Mouse (Mus musculus) kidney, embryonic 16.5 days (tissue): ENCODE measurements around the gene Cd24a. TPM values are rescaled to one million over a fixed set of nuclear protein-coding genes. Genes with fewer than 3 reads are reported as not detected.

Source experiments
- ATAC-seq: fragments of 200-750 bp; cut with Nextera tagmentation; 2 replicates; pipeline ENCODE4 v1.8.0; 2017; ENCODE audit warnings: moderate TSS enrichment; ENCODE audit not compliant: low FRiP score, low TSS enrichment
- H3K27ac ChIP-seq: fragments of 300-500 bp; sonication (generic); 2 replicates; pipeline ENCODE4 v1.5.1; 2014; ENCODE audit warnings: low read length
- H3K27me3 ChIP-seq: fragments of 300-500 bp; sonication (generic); 2 replicates; pipeline ENCODE4 v1.6.1; 2014; ENCODE audit warnings: low read length, control low read depth, mixed read lengths; ENCODE audit not compliant: insufficient read depth
- H3K36me3 ChIP-seq: fragments of 300-500 bp; sonication (generic); 2 replicates; pipeline ENCODE4 v1.6.1; 2014; ENCODE audit warnings: low read length, control low read depth, mixed read lengths; ENCODE audit not compliant: insufficient read depth
- H3K4me1 ChIP-seq: fragments of 300-500 bp; sonication (generic); 2 replicates; pipeline ENCODE4 v1.6.1; 2014; ENCODE audit warnings: low read length, control low read depth, mixed read lengths; ENCODE audit not compliant: insufficient read depth
- H3K4me2 ChIP-seq: fragments of 300-500 bp; sonication (generic); replicated peaks from 2 replicates; pipeline ENCODE4 v1.6.1; 2014; ENCODE audit warnings: low read depth, low read length
- H3K4me3 ChIP-seq: fragments of 300-500 bp; sonication (generic); 2 replicates; pipeline ENCODE4 v1.5.1; 2014; ENCODE audit warnings: mild to moderate bottlenecking, low read length
- H3K9ac ChIP-seq: fragments of 300-500 bp; sonication (generic); replicated peaks from 2 replicates; pipeline ENCODE4 v1.6.1; 2014; ENCODE audit warnings: low read length
- H3K9me3 ChIP-seq: fragments of 300-500 bp; sonication (generic); 2 replicates; pipeline ENCODE4 v1.6.1; 2016; ENCODE audit warnings: low read length, control low read depth
- WGBS: fragments of 180-500 bp; shearing (Covaris S2); extraction: QIAGEN DNeasy Blood & Tissue Kit; methylation state at CpG from one replicate; pipeline ENCODE4 v1.1.7; 2014; 5-methylcytosine and 5-hydroxymethylcytosine counted together
- polyA plus RNA-seq: library from polyadenylated mRNA; unstranded; fragments of >200 nt; fragmentation: Nextera tagmentation; extraction: Ambion mirVana; gene quantifications from 2 replicates; pipeline ENCODE4 v1.2.1, GENCODE M21; 2015

Cd24a gene
- polyA plus RNA-seq: 416 and 441 TPM in 2 replicates

GRCm38 (mm10) chr10:43577997-43578331 is at the start of gene Cd24a:
TSS of gene Cd24a (plus strand) at chr10:43578284.
- Histone ChIP-seq H3K4me2 (peak within 1 kb of the TSS; percentile 91), H3K9ac (peak within 1 kb of the TSS; percentile 98), H3K27ac (peak within 1 kb of the TSS; percentile 100), H3K36me3 (peaks cover 11% of the 10 kb centered on the region), H3K4me1 (peaks cover 17% of the 10 kb centered on the region), H3K9me3 (no peaks in the 10 kb centered on the region), H3K27me3 (no peaks in the 10 kb centered on the region), H3K4me3 (peak within 1 kb of the TSS; percentile 92)
- ATAC-seq: no peak
- under 1% methylated on average over 6 of the region's 6 CpGs for WGBS

DNA sequence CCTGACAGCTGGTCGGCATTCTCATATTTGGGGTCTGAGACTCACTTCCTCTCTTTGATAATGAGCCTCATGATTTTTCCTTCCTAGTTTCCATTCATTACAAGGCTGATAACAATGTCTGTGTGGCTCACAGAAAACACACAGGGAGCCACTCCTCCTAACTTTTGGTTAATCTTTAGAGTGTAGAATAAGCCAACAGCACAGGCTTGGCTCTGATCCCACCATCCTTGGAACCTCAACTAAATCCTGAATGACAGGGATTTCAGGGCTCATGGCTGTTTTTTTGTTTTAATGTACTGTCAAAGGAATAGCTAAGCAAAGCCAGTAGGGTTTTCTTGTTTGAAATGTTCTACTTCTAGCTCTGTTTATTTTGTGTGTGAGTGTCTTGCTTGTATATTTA is 43.7 kb upstream of the Cd24a start:
- Histone ChIP-seq H3K36me3 (peaks cover 32% of the 10 kb centered on the region), H3K9me3 (no peaks in the 10 kb centered on the region), H3K4me1 (peaks cover 12% of the 10 kb centered on the region), H3K27me3 (no peaks in the 10 kb centered on the region), H3K4me2 (no peak overlapping the region), H3K4me3 (no peak overlapping the region), H3K9ac (no peak overlapping the region), H3K27ac (no peak overlapping the region)
- ATAC-seq: no peak
- 73% methylated on average over 1 of the region's 1 CpGs for WGBS

- H3K4me2 ChIP-seq: no peak overlapping the region
- no peaks in the 10 kb centered on the region for H3K27me3 ChIP-seq
- no peak overlapping the region for H3K4me3 ChIP-seq
- H3K9me3 ChIP-seq: no peaks in the 10 kb centered on the region
- no peak overlapping the region for H3K27ac ChIP-seq
- H3K4me1 ChIP-seq: peaks cover 22% of the 10 kb centered on the region
- no peak overlapping the region for H3K9ac ChIP-seq
- WGBS: 84% methylated on average over 7 of the region's 7 CpGs
- H3K36me3 ChIP-seq: peaks cover 4% of the 10 kb centered on the region
- no peak for ATAC-seq
These were observed 40.4 kb upstream of the Cd24a start for GRCm38 (mm10) chr10:43537652-43538051.

GRCm38 (mm10) chr10:43538831-43539230 is 39.3 kb upstream of the Cd24a start:
- 69% methylated on average over 5 of the region's 5 CpGs for WGBS
- H3K4me3 ChIP-seq: no peak overlapping the region
- peak overlapping the region; percentile 39; the same call in 1 of the 2 replicates for H3K27ac ChIP-seq
- no peaks in the 10 kb centered on the region for H3K27me3 ChIP-seq
- no peaks in the 10 kb centered on the region for H3K36me3 ChIP-seq
- no peak for ATAC-seq
- H3K4me2 ChIP-seq: peak overlapping the region; percentile 79
- H3K9ac ChIP-seq: peak overlapping the region; percentile 93; the same call in 1 of the 2 replicates
- peaks cover 22% of the 10 kb centered on the region for H3K4me1 ChIP-seq
- no peaks in the 10 kb centered on the region for H3K9me3 ChIP-seq

GRCm38 (mm10) chr10:43539746-43540310 is 38.3 kb upstream of the Cd24a start:
- no peaks in the 10 kb centered on the region for H3K9me3 ChIP-seq
- H3K36me3 ChIP-seq: no peaks in the 10 kb centered on the region
- H3K27ac ChIP-seq: peak overlapping the region; percentile 77
- H3K9ac ChIP-seq: peak overlapping the region; percentile 93
- no peak for ATAC-seq
- peaks cover 22% of the 10 kb centered on the region for H3K4me1 ChIP-seq
- peak overlapping the region; percentile 79 for H3K4me3 ChIP-seq
- 17% methylated on average over 12 of the region's 12 CpGs for WGBS
- H3K27me3 ChIP-seq: no peaks in the 10 kb centered on the region
- H3K4me2 ChIP-seq: peak overlapping the region; percentile 79

DNA sequence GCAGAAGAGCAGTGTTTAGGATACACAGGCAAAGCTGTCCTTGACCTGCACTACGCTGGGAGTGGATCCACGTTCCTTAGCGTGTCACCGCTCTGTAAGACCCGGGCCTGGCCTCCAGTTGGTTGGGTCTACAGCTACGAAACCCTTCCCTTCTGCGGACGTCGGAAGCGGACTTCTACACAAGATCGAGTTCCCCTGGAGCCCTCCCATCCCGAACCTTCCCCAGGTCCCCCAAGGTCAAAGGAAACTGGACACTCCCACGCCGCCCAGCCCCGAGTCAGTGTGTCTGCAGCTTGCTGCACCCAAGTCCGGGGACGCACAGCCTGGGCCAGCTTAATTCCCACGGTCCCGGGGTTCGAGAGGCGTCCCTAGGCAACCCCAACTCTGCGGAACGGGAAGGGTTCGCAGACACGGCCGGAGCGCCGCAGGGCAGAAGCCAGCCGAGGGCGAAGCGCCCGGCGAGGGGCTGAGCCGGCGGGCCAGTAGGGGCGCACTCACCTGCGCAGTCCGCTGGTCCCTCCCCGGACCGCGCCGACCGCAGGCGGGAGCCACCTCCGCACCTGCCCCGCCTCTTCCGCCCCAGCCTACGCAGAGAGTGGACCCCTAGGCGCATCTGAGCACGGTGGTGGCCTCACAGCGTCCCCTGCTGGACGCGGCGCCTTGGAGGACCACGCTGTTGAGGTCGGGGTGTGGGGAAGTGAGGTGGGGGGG is 37.5 kb upstream of the Cd24a start, which contains the start of gene 1700021F05Rik:
Gene 1700021F05Rik (minus strand): TSS at position 553 of the 711 bp plus-strand sequence.
- H3K9me3 ChIP-seq: no peaks in the 10 kb centered on the region
- H3K4me2 ChIP-seq: peak within 1 kb of the TSS; percentile 79
- WGBS: under 1% methylated on average over 49 of the region's 56 CpGs
- no peaks in the 10 kb centered on the region for H3K27me3 ChIP-seq
- peak; percentile 99 for ATAC-seq
- peak within 1 kb of the TSS; percentile 77 for H3K27ac ChIP-seq
- H3K36me3 ChIP-seq: no peaks in the 10 kb centered on the region
- H3K4me3 ChIP-seq: peak within 1 kb of the TSS; percentile 79
- peaks cover 22% of the 10 kb centered on the region for H3K4me1 ChIP-seq
- H3K9ac ChIP-seq: peak within 1 kb of the TSS; percentile 93

- Histone ChIP-seq H3K27me3 (no peaks in the 10 kb centered on the region), H3K9me3 (no peaks in the 10 kb centered on the region), H3K27ac (no peak overlapping the region), H3K4me3 (peak overlapping the region; percentile 79), H3K9ac (0 out of 2 replicates have a peak overlapping the region, but pooled peaks have one; percentile 3), H3K4me1 (peaks cover 22% of the 10 kb centered on the region), H3K36me3 (no peaks in the 10 kb centered on the region), H3K4me2 (peak overlapping the region; percentile 43)
- 33% methylated on average over 8 of the region's 8 CpGs for WGBS
- peak; percentile 21 for ATAC-seq
These were observed 36.9 kb upstream of the Cd24a start for GRCm38 (mm10) chr10:43541153-43541544.

DNA sequence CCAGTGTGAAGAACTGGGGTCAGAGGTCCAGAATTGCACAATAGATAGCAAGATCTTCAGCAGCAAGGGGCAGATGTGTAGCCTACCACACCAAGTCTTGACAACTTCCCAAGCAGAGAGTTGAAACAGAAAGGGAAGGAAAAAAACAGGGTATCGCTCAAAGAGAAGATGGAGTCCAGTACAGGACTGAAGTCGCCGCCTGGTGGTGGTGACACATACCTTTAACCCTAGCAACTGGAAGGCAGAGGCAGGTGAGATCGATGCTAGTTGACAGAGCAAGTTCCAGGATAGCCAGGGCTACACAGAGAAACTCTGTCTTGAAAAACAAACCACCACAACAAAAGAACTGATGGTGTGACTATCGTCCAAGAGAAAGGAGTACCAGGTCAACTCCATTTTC is 28.7 kb upstream of the Cd24a start:
- H3K4me1 ChIP-seq: no peaks in the 10 kb centered on the region
- no peak for ATAC-seq
- H3K27me3 ChIP-seq: no peaks in the 10 kb centered on the region
- no peak overlapping the region for H3K27ac ChIP-seq
- no peaks in the 10 kb centered on the region for H3K36me3 ChIP-seq
- 0 out of 2 replicates have a peak, but pooled peaks cover 3% of the 10 kb centered on the region for H3K9me3 ChIP-seq
- whole genome bisulfite sequencing: 73% methylated on average over 5 of the region's 5 CpGs
- H3K4me2 ChIP-seq: no peak overlapping the region
- no peak overlapping the region for H3K9ac ChIP-seq
- H3K4me3 ChIP-seq: no peak overlapping the region

GRCm38 (mm10) chr10:43550923-43551322 is 27.2 kb upstream of the Cd24a start:
- Histone ChIP-seq H3K36me3 (no peaks in the 10 kb centered on the region), H3K4me3 (no peak overlapping the region), H3K27me3 (no peaks in the 10 kb centered on the region), H3K9ac (no peak overlapping the region), H3K27ac (0 out of 2 replicates have a peak overlapping the region, but pooled peaks have one; percentile 18), H3K4me2 (no peak overlapping the region), H3K4me1 (no peaks in the 10 kb centered on the region), H3K9me3 (0 out of 2 replicates have a peak, but pooled peaks cover 3% of the 10 kb centered on the region)
- ATAC-seq: no peak
- WGBS: 16% methylated on average over 3 of the region's 3 CpGs

DNA sequence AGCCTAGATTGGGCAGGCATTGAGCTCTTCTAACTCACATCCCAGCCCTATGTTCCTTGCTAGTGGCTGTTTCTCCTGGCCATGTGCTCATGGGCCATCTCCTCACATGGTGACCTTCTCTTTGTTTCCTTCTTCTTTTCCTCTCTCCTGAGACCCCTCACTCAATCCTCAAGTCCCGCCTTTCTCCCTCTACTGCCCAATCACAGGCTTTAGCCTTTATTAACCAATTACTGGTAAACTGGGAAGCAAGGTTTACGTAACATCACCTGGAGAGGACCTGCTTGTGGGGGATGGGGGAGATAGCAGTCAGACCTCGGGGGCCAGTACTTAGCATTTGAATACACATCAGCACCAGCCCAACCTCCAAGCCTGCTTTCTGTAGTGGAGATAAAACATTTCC is 26.7 kb upstream of the Cd24a start:
- no peak overlapping the region for H3K9ac ChIP-seq
- 0 out of 2 replicates have a peak, but pooled peaks cover 3% of the 10 kb centered on the region for H3K9me3 ChIP-seq
- no peaks in the 10 kb centered on the region for H3K27me3 ChIP-seq
- ATAC-seq: no peak
- H3K4me3 ChIP-seq: no peak overlapping the region
- no peak overlapping the region for H3K4me2 ChIP-seq
- H3K36me3 ChIP-seq: no peaks in the 10 kb centered on the region
- no peak overlapping the region for H3K27ac ChIP-seq
- H3K4me1 ChIP-seq: no peaks in the 10 kb centered on the region
- WGBS: 38% methylated on average over 3 of the region's 3 CpGs
